Mouse (Mus musculus) stomach, postnatal 0 days (tissue): ENCODE data around the gene Irx3.

Experiments
- CTCF ChIP-seq: IDR thresholded peaks from 2 replicates; pipeline ENCODE4 v1.5.1; 2016; ENCODE audit warnings: antibody characterized with exemption, low read depth, mild to moderate bottlenecking, moderate library complexity
- EP300 ChIP-seq: optimal IDR thresholded peaks from 2 replicates; pipeline ENCODE3; 2016; ENCODE audit warnings: antibody characterized with exemption

- TF ChIP-seq CTCF (no peak), EP300 (no peak)
These were observed 34.8 kb upstream of the Irx3 start for GRCm38 (mm10) chr8:91836685-91837084.
